Mouse (Mus musculus) heart, adult 2 months (tissue): ENCODE results near the gene Lpar6. TPM values are rescaled to one million over a fixed set of nuclear protein-coding genes. Genes with fewer than 3 reads are reported as not detected.

Experiments used
- DNase-seq, 2 experiments: peaks; one replicate each; pipeline ENCODE4 v3.0.0; 2021
- H3K27ac ChIP-seq: fragments of 200-600 bp; 2 replicates; pipeline ENCODE4 v1.8.1; 2022
- H3K27me3 ChIP-seq: fragments of 200-500 bp; 2 replicates; pipeline ENCODE4 v1.6.1; 2012; ENCODE audit warnings: mild to moderate bottlenecking, low read length, inconsistent platforms, mixed read lengths; ENCODE audit not compliant: control insufficient read depth, insufficient read depth
- H3K36me3 ChIP-seq: fragments of 200-500 bp; 2 replicates; pipeline ENCODE4 v1.6.1; 2012; ENCODE audit warnings: low read length, inconsistent platforms; ENCODE audit not compliant: control insufficient read depth, insufficient read depth
- H3K4me1 ChIP-seq: fragments of 200-500 bp; 2 replicates; pipeline ENCODE4 v1.6.1; 2011; ENCODE audit warnings: low read length; ENCODE audit not compliant: control insufficient read depth, insufficient read depth
- H3K4me3 ChIP-seq: fragments of 200-600 bp; 2 replicates; pipeline ENCODE4 v1.8.1; 2022
- H3K79me2 ChIP-seq: fragments of 200-500 bp; replicated peaks from 2 replicates; pipeline ENCODE4 v1.6.1; 2012; ENCODE audit warnings: mild to moderate bottlenecking, inconsistent platforms, low read length, moderate library complexity, mixed read lengths; ENCODE audit not compliant: control insufficient read depth, insufficient read depth
- H3K9ac ChIP-seq: fragments of 200-500 bp; 2 replicates; pipeline ENCODE4 v1.6.1; 2012; ENCODE audit warnings: low read depth, mild to moderate bottlenecking, control low read depth, inconsistent platforms, low read length, mixed read lengths
- CTCF ChIP-seq: fragments of 200-600 bp; IDR thresholded peaks from 2 replicates; pipeline ENCODE4 v1.8.1; 2022; ENCODE audit warnings: antibody characterized with exemption, mild to moderate bottlenecking, moderate library complexity
- EP300 ChIP-seq: fragments of 200-500 bp; IDR thresholded peaks from 2 replicates; pipeline ENCODE4 v1.6.1; 2011; ENCODE audit warnings: low read depth, low read length, control low read depth; ENCODE audit not compliant: insufficient read depth
- POLR2A ChIP-seq: fragments of 200-500 bp; IDR thresholded peaks from 2 replicates; pipeline ENCODE4 v1.6.1; 2011; ENCODE audit warnings: mild to moderate bottlenecking, low read depth, low read length, control low read depth; ENCODE audit not compliant: insufficient read depth
- WGBS: fragments of 180-500 bp; shearing (Covaris S2); methylation state at CpG from one replicate; pipeline ENCODE4 v1.1.7; 2018; 5-methylcytosine and 5-hydroxymethylcytosine counted together
- intact Hi-C: fragments of 180-260 bp; cut with DNase I; formaldehyde crosslinking; loops from one replicate; pipeline ENCODE4 v1.15.1; 2025
- polyA plus RNA-seq: library from polyadenylated mRNA; depleted of rRNA; stranded (reverse); fragments of >200 nt; gene quantifications from 2 replicates; pipeline ENCODE4 v1.2.3, GENCODE M21; 2012
- total RNA-seq, 2 experiments: library from RNA; stranded (reverse); gene quantifications; 2 replicates each; pipeline ENCODE4 v1.2.3; 2021

Gene Lpar6
- total and polyA plus RNA-seq, 3 experiments: 1.5 to 2.3 (median 2.3) TPM

GRCm38 (mm10) chr14:73252276-73252675, 14.6 kb downstream of the Lpar6 start:
- WGBS: 71% methylated on average over 2 of the region's 2 CpGs
- H3K36me3 ChIP-seq: peaks cover 18% of the 10 kb centered on the region
- H3K9ac ChIP-seq: no peak overlapping the region
- no peak for TF ChIP-seq CTCF
- no peak for TF ChIP-seq EP300
- TF ChIP-seq POLR2A: no peak
- intact Hi-C loops: loop anchor here (2.0 kb wide), 1 partner anchor 13 kb away; no protein-coding TSS in a partner anchor
- no peak overlapping the region for H3K4me3 ChIP-seq
- no peaks in the 10 kb centered on the region for H3K27me3 ChIP-seq
- peak overlapping the region; percentile 15; the same call in 1 of the 2 replicates for H3K27ac ChIP-seq
- peaks cover 6% of the 10 kb centered on the region for H3K4me1 ChIP-seq
- DNase-seq: no peak
- no peaks in the 10 kb centered on the region for H3K79me2 ChIP-seq

- Histone ChIP-seq H3K27ac (peak overlapping the region; percentile 58), H3K36me3 (peaks cover 18% of the 10 kb centered on the region), H3K79me2 (no peaks in the 10 kb centered on the region), H3K4me1 (peaks cover 11% of the 10 kb centered on the region), H3K4me3 (no peak overlapping the region), H3K27me3 (no peaks in the 10 kb centered on the region), H3K9ac (no peak overlapping the region)
- no peak for DNase-seq
- 50% methylated on average over 6 of the region's 6 CpGs for whole genome bisulfite sequencing
- intact Hi-C loops: loop anchor here (2.0 kb wide), 1 partner anchor 15 kb away; no protein-coding TSS in a partner anchor
- TF ChIP-seq CTCF (no peak), EP300 (0 out of 2 replicates have a peak, but pooled peaks have one; percentile 12), POLR2A (0 out of 2 replicates have a peak, but pooled peaks have one; percentile 16)
Measured at GRCm38 (mm10) chr14:73253453-73254251, 16.0 kb downstream of the Lpar6 start.

GRCm38 (mm10) chr14:73254412-73254811, 16.7 kb downstream of the Lpar6 start:
- intact Hi-C loops: no loop called here
- no peak for TF ChIP-seq POLR2A
- TF ChIP-seq CTCF: peak; percentile 17; the same call in 1 of the 2 replicates
- TF ChIP-seq EP300: no peak
- no peak for DNase-seq
- H3K27ac ChIP-seq: peak overlapping the region; percentile 47; the same call in 1 of the 2 replicates
- H3K9ac ChIP-seq: no peak overlapping the region
- H3K4me1 ChIP-seq: peaks cover 11% of the 10 kb centered on the region
- H3K4me3 ChIP-seq: no peak overlapping the region
- H3K79me2 ChIP-seq: no peaks in the 10 kb centered on the region
- no peaks in the 10 kb centered on the region for H3K27me3 ChIP-seq
- 51% methylated on average over 4 of the region's 4 CpGs for WGBS
- peaks cover 18% of the 10 kb centered on the region for H3K36me3 ChIP-seq

- no peak for DNase-seq
- no peak overlapping the region for H3K4me3 ChIP-seq
- H3K9ac ChIP-seq: no peak overlapping the region
- intact Hi-C loops: loop anchor here (5.0 kb wide), 1 partner anchor 48 kb away; no protein-coding TSS in a partner anchor
- H3K36me3 ChIP-seq: peaks cover 18% of the 10 kb centered on the region
- H3K27me3 ChIP-seq: no peaks in the 10 kb centered on the region
- H3K79me2 ChIP-seq: no peaks in the 10 kb centered on the region
- WGBS: 44% methylated on average over 3 of the region's 3 CpGs
- peaks cover 11% of the 10 kb centered on the region for H3K4me1 ChIP-seq
- TF ChIP-seq EP300 (no peak), CTCF (no peak), POLR2A (no peak)
- H3K27ac ChIP-seq: peak overlapping the region; percentile 13
Measured at GRCm38 (mm10) chr14:73255426-73255970, 17.8 kb downstream of the Lpar6 start.

- TF ChIP-seq POLR2A: no peak
- TF ChIP-seq CTCF: no peak
- TF ChIP-seq EP300: no peak
- WGBS: 68% methylated on average over 7 of the region's 7 CpGs
- no peak for DNase-seq
- Histone ChIP-seq H3K4me3 (no peak overlapping the region), H3K27me3 (no peaks in the 10 kb centered on the region), H3K36me3 (peaks cover 12% of the 10 kb centered on the region), H3K9ac (no peak overlapping the region), H3K4me1 (peaks cover 11% of the 10 kb centered on the region), H3K27ac (no peak overlapping the region; the same call in 1 of the 2 replicates), H3K79me2 (no peaks in the 10 kb centered on the region)
- intact Hi-C loops: loop anchor here (5.0 kb wide), 1 partner anchor 50 kb away; no protein-coding TSS in a partner anchor
Measured at GRCm38 (mm10) chr14:73257348-73257747, 19.7 kb downstream of the Lpar6 start.

GRCm38 (mm10) chr14:73258181-73258580, 20.5 kb downstream of the Lpar6 start:
- DNase-seq: no peak
- no peak overlapping the region for H3K4me3 ChIP-seq
- H3K36me3 ChIP-seq: peaks cover 6% of the 10 kb centered on the region
- H3K79me2 ChIP-seq: no peaks in the 10 kb centered on the region
- H3K27me3 ChIP-seq: no peaks in the 10 kb centered on the region
- H3K9ac ChIP-seq: no peak overlapping the region
- intact Hi-C loops: loop anchor here (5.0 kb wide), 1 partner anchor 51 kb away; no protein-coding TSS in a partner anchor
- H3K27ac ChIP-seq: no peak overlapping the region
- WGBS: 40% methylated on average over 4 of the region's 4 CpGs
- H3K4me1 ChIP-seq: peaks cover 10% of the 10 kb centered on the region
- no peak for TF ChIP-seq POLR2A
- TF ChIP-seq CTCF: no peak
- TF ChIP-seq EP300: peak; percentile 34; the same call in 1 of the 2 replicates
